Mouse (Mus musculus) B cell, adult 2 months (primary cell): ENCODE results near the gene Lrrc23.
A peak's percentile ranks its signal among the peaks of the same experiment; 100 is the strongest.

ENCODE experiments used
- DNase-seq, 2 experiments: peaks; one replicate each; pipeline ENCODE4 v3.0.0; 2022

Lrrc23 gene

GRCm38 (mm10) chr6:124740211-124740887, 39.2 kb downstream of the Lrrc23 start:
- DNase-seq, result peak; percentile 62 to 72

GRCm38 (mm10) chr6:124739231-124739796, 40.2 kb downstream of the Lrrc23 start:
- DNase-seq, result no peak

- DNase-seq, result no peak
Observed at GRCm38 (mm10) chr6:124738511-124739023, 41.0 kb downstream of the Lrrc23 start, which contains the start of gene Ptpn6. Gene Ptpn6, minus strand, starts transcription at chr6:124738714.

- DNase-seq, result no peak
Observed at GRCm38 (mm10) chr6:124737040-124737439, 42.5 kb downstream of the Lrrc23 start.

- no peak for DNase-seq
Observed at GRCm38 (mm10) chr6:124734417-124734816, 45.1 kb downstream of the Lrrc23 start.

- peak; percentile 87 to 90 for DNase-seq
Observed at GRCm38 (mm10) chr6:124732476-124733370, 46.8 kb downstream of the Lrrc23 start.

- no peak for DNase-seq
Observed at GRCm38 (mm10) chr6:124731038-124731437, 48.5 kb downstream of the Lrrc23 start.

GRCm38 (mm10) chr6:124729850-124730705, 49.4 kb downstream of the Lrrc23 start:
- peak; percentile 71 to 73 for DNase-seq

GRCm38 (mm10) chr6:124728621-124729020, 50.9 kb downstream of the Lrrc23 start:
- DNase-seq, result no peak

GRCm38 (mm10) chr6:124724472-124724871, 55.1 kb downstream of the Lrrc23 start:
- DNase-seq, result no peak

- peak; percentile 65 to 66 for DNase-seq
Observed at GRCm38 (mm10) chr6:124723541-124723940, 56.0 kb downstream of the Lrrc23 start.

- peak; percentile 33 to 37 for DNase-seq
Observed at GRCm38 (mm10) chr6:124722876-124723473, 56.6 kb downstream of the Lrrc23 start.

- DNase-seq, result peak; percentile 72 to 74
Observed at GRCm38 (mm10) chr6:124720904-124721303, 58.6 kb downstream of the Lrrc23 start.
